ENCODE assay signal across 18 mouse cellular contexts in genomic region chr12:106411075-106411474, GRCm38 (mm10).
DNase-seq lines count a peak whose midpoint lies in the region; ATAC-seq and TF ChIP-seq lines count a peak whose summit lies in the region.
"Had no signal": no experiment of that assay in that cellular context is flagged by ENCODE, and none has a peak within 500 bp of the region (broad histone marks: within the 10 kb centered on the region; RNA-seq: fewer than 3 reads in every experiment).

No protein-coding gene starts in this region.

- 83% methylated on average over 7 of the region's 7 CpGs for WGBS in forebrain, postnatal 0 days
- WGBS in forebrain, embryonic 14.5 days, result 88% methylated on average over 7 of the region's 7 CpGs
- WGBS in midbrain, embryonic 11.5 days, result 87% methylated on average over 7 of the region's 7 CpGs

- no peaks in the 10 kb centered on the region for H3K4me1 ChIP-seq in forebrain, postnatal 0 days (ENCODE audit: insufficient read depth)
- no peaks in the 10 kb centered on the region for H3K4me1 ChIP-seq in forebrain, embryonic 14.5 days (ENCODE audit: control insufficient read depth, insufficient read depth, low read length)
- H3K4me1 ChIP-seq in testis, adult 2 months (ENCODE audit: control insufficient read depth, insufficient read depth, low read length), result peaks cover 11% of the 10 kb centered on the region
- H3K4me1 ChIP-seq in midbrain, embryonic 11.5 days (ENCODE audit: control insufficient read depth, insufficient read depth, low read length), result no peaks in the 10 kb centered on the region
- H3K4me1 ChIP-seq: forebrain, embryonic 10.5 days; heart, embryonic 15.5 days; hindbrain, embryonic 10.5 days; limb, embryonic 12.5 days; liver, embryonic 15.5 days; midbrain, embryonic 13.5 days had no signal

- H3K4me3 ChIP-seq in forebrain, postnatal 0 days (ENCODE audit: low read depth, low read length), result no peak overlapping the region
- no peak overlapping the region for H3K4me3 ChIP-seq in forebrain, embryonic 14.5 days (ENCODE audit: low read depth, low read length)
- H3K4me3 ChIP-seq in testis, adult 2 months (ENCODE audit: control insufficient read depth, low read depth, low read length), result peak overlapping the region; percentile 61
- no peak overlapping the region for H3K4me3 ChIP-seq in midbrain, embryonic 11.5 days (ENCODE audit: low read depth, low read length)
- H3K4me3 ChIP-seq: forebrain, embryonic 10.5 days; heart, embryonic 15.5 days; hindbrain, embryonic 10.5 days; limb, embryonic 12.5 days; liver, embryonic 15.5 days; midbrain, embryonic 13.5 days had no signal

- H3K27me3 ChIP-seq in forebrain, postnatal 0 days (ENCODE audit: insufficient read depth, low read length), result no peaks in the 10 kb centered on the region
- no peaks in the 10 kb centered on the region for H3K27me3 ChIP-seq in forebrain, embryonic 14.5 days (replicated peaks; ENCODE audit: control insufficient read depth, insufficient read depth, low read length)
- H3K27me3 ChIP-seq in testis, adult 2 months (ENCODE audit: control insufficient read depth, insufficient read depth, low read length), result no peaks in the 10 kb centered on the region
- H3K27me3 ChIP-seq in midbrain, embryonic 11.5 days (ENCODE audit: control insufficient read depth, insufficient read depth, low read length), result no peaks in the 10 kb centered on the region
- H3K27me3 ChIP-seq: heart, embryonic 15.5 days; limb, embryonic 12.5 days; liver, embryonic 15.5 days; midbrain, embryonic 13.5 days had no signal

- no peak for DNase-seq in forebrain, postnatal 0 days
- DNase-seq in forebrain, embryonic 14.5 days (ENCODE audit: low spot score), result no peak
- peak; percentile 34 for DNase-seq in CD4-positive helper T cell, adult 2 months (ENCODE audit: low read depth, low spot score)
- DNase-seq in T-cell, adult 2 months (ENCODE audit: low spot score), result peak; percentile 13
- DNase-seq in cerebellum, adult 9-11 months, result no peak
- no peak for DNase-seq in lung, postnatal 14 days
- no peak for DNase-seq in midbrain, embryonic 11.5 days (ENCODE audit: low spot score, missing footprints)
- DNase-seq: cerebellum, adult 11-12 months; lung, postnatal 4 days had no signal

- no peak overlapping the region for H3K4me2 ChIP-seq in forebrain, postnatal 0 days (ENCODE audit: low read depth)
- no peak overlapping the region for H3K4me2 ChIP-seq in forebrain, embryonic 14.5 days (ENCODE audit: low read length)
- H3K4me2 ChIP-seq in midbrain, embryonic 11.5 days, result no peak overlapping the region
- H3K4me2 ChIP-seq: heart, embryonic 15.5 days; limb, embryonic 12.5 days; liver, embryonic 15.5 days; midbrain, embryonic 13.5 days had no signal

- peak; percentile 22; the same call in 1 of the 2 replicates for TF ChIP-seq CTCF in forebrain, postnatal 0 days (IDR thresholded peaks at IDR 0.05; ENCODE audit: low read depth)
- TF ChIP-seq CTCF in testis, adult 2 months (IDR thresholded peaks at IDR 0.05; ENCODE audit: control insufficient read depth, insufficient read depth, insufficient replicate concordance, low read depth, low read length), result peak; percentile 93; the same call in 1 of the 2 replicates

- H3K27ac ChIP-seq in forebrain, postnatal 0 days (ENCODE audit: low read depth, low read length), result no peak overlapping the region
- no peak overlapping the region for H3K27ac ChIP-seq in forebrain, embryonic 14.5 days (ENCODE audit: low read depth, low read length)
- no peak overlapping the region for H3K27ac ChIP-seq in testis, adult 2 months (ENCODE audit: control insufficient read depth, insufficient read depth, low read depth, low read length)
- no peak overlapping the region for H3K27ac ChIP-seq in midbrain, embryonic 11.5 days (ENCODE audit: low read depth, low read length)
- H3K27ac ChIP-seq: forebrain, embryonic 10.5 days; heart, embryonic 15.5 days; hindbrain, embryonic 10.5 days; kidney, postnatal 0 days; limb, embryonic 12.5 days; liver, embryonic 15.5 days; midbrain, embryonic 13.5 days had no signal

- H3K9me3 ChIP-seq in forebrain, postnatal 0 days (ENCODE audit: low read length), result no peaks in the 10 kb centered on the region
- no peaks in the 10 kb centered on the region for H3K9me3 ChIP-seq in forebrain, embryonic 14.5 days (replicated peaks; ENCODE audit: control insufficient read depth, low read length)
- no peaks in the 10 kb centered on the region for H3K9me3 ChIP-seq in midbrain, embryonic 11.5 days (ENCODE audit: control insufficient read depth, low read length)
- H3K9me3 ChIP-seq: forebrain, embryonic 10.5 days; heart, embryonic 15.5 days; limb, embryonic 12.5 days; midbrain, embryonic 13.5 days had no signal

- ATAC-seq in forebrain, postnatal 0 days, result no peak
- no peak for ATAC-seq in forebrain, embryonic 14.5 days
- no peak for ATAC-seq in midbrain, embryonic 11.5 days (ENCODE audit: low FRiP score)
- ATAC-seq: intestine, embryonic 16.5 days; midbrain, embryonic 13.5 days had no signal

- no peak for TF ChIP-seq POLR2A in testis, adult 2 months (IDR thresholded peaks at IDR 0.05; ENCODE audit: control insufficient read depth, low read depth, low read length)

- no peaks in the 10 kb centered on the region for H3K36me3 ChIP-seq in forebrain, postnatal 0 days (ENCODE audit: insufficient read depth)
- H3K36me3 ChIP-seq in forebrain, embryonic 14.5 days (ENCODE audit: control insufficient read depth, insufficient read depth, low read length), result no peaks in the 10 kb centered on the region
- H3K36me3 ChIP-seq in testis, adult 2 months (ENCODE audit: control insufficient read depth, insufficient read depth, low read length), result no peaks in the 10 kb centered on the region
- H3K36me3 ChIP-seq in midbrain, embryonic 11.5 days (ENCODE audit: control insufficient read depth, insufficient read depth, low read length), result no peaks in the 10 kb centered on the region
- H3K36me3 ChIP-seq: forebrain, embryonic 10.5 days; heart, embryonic 15.5 days; hindbrain, embryonic 10.5 days; limb, embryonic 12.5 days; liver, embryonic 15.5 days; midbrain, embryonic 13.5 days had no signal

- H3K9ac ChIP-seq in forebrain, postnatal 0 days, result no peak overlapping the region
- no peak overlapping the region for H3K9ac ChIP-seq in forebrain, embryonic 14.5 days (ENCODE audit: low read length)
- H3K9ac ChIP-seq in midbrain, embryonic 11.5 days (ENCODE audit: low read length), result no peak overlapping the region
- H3K9ac ChIP-seq: heart, embryonic 15.5 days; limb, embryonic 12.5 days; liver, embryonic 15.5 days; midbrain, embryonic 13.5 days had no signal

Comparison
In these comparisons a context has a peak if more than half of its experiments do, and no peak if none do; other contexts are left out.
1. DNase-seq: peak in CD4-positive helper T cell, adult 2 months (single experiment) and T-cell, adult 2 months (single experiment); none in forebrain, postnatal 0 days (single experiment), forebrain, embryonic 14.5 days (single experiment), cerebellum, adult 9-11 months (single experiment), lung, postnatal 14 days (single experiment) and midbrain, embryonic 11.5 days (single experiment).